Mouse (Mus musculus) lung, adult 2 months (tissue): ENCODE results near the gene Robo2.

Experiments used
- CTCF ChIP-seq: fragments of 200-500 bp; IDR thresholded peaks from 2 replicates; pipeline ENCODE4 v1.5.1; 2011; ENCODE audit warnings: mild to moderate bottlenecking, low read length, control low read depth; ENCODE audit not compliant: insufficient read depth
- POLR2A ChIP-seq: fragments of 200-500 bp; IDR thresholded peaks from 2 replicates; pipeline ENCODE4 v1.6.1; 2011; ENCODE audit warnings: low read depth, mild to moderate bottlenecking, control low read depth, low read length, borderline replicate concordance; ENCODE audit errors: extremely low read depth

DNA sequence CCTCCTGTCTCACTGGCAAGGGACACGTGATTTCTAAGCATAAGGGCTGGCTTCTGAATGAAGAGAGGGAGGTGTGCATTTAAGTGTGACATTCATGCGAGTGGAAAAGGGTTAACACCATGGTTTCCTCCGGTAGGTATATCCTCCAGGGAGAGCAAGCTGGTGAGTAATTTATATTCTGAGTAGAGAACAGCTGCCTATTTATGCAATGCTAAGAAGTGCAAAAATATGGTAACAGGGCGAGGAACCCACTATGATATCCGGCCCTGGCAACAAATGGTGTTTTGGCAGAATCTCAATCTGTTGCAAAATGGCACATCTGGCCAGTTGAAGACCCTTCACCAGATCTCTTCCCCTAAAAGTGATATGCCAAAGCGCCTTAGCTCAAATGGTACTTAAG lies 362.6 kb downstream of the Robo2 start:
- TF ChIP-seq POLR2A (no peak), CTCF (no peak)
